Mouse (Mus musculus): ENCODE results near the gene P2ry2.

- TF ChIP-seq CHD2 (IDR thresholded peaks at IDR 0.05; ENCODE audit: low read depth, low read length), result no peak
- TF ChIP-seq ZC3H11A (IDR thresholded peaks at IDR 0.05; ENCODE audit: borderline replicate concordance, low read depth, low read length), result no peak
- TF ChIP-seq MAFK (IDR thresholded peaks at IDR 0.05; ENCODE audit: insufficient read depth, low read depth, low read length), result no peak
- TF ChIP-seq HCFC1 (IDR thresholded peaks at IDR 0.05; ENCODE audit: borderline replicate concordance, insufficient read depth, low read length), result no peak
These were observed 43.6 kb downstream of the P2ry2 start for GRCm38 (mm10) chr7:100968874-100969659.

Measured in ES-E14 (cell line).